Mouse (Mus musculus) kidney, adult 2 months (tissue): ENCODE measurements around the gene Cit. TPM values are rescaled to one million over a fixed set of nuclear protein-coding genes. Genes with fewer than 3 reads are reported as not detected.
A peak's percentile ranks its signal among the peaks of the same experiment; 100 is the strongest.

Experiments
- DNase-seq: peaks from one replicate; pipeline ENCODE4 v3.0.0; 2021
- H3K27ac ChIP-seq: fragments of 200-500 bp; 2 replicates; pipeline ENCODE4 v1.5.1; 2012; ENCODE audit warnings: low read depth, low read length, control low read depth, inconsistent platforms; ENCODE audit not compliant: insufficient read depth
- H3K27me3 ChIP-seq: fragments of 200-500 bp; replicated peaks from 2 replicates; pipeline ENCODE4 v1.6.1; 2012; ENCODE audit warnings: mild to moderate bottlenecking, moderate library complexity, low read length, inconsistent platforms; ENCODE audit not compliant: control insufficient read depth, insufficient read depth
- H3K36me3 ChIP-seq: fragments of 200-500 bp; 2 replicates; pipeline ENCODE4 v1.6.1; 2012; ENCODE audit warnings: mild to moderate bottlenecking, moderate library complexity, low read length, inconsistent platforms; ENCODE audit not compliant: control insufficient read depth, insufficient read depth
- H3K4me1 ChIP-seq: fragments of 200-500 bp; 2 replicates; pipeline ENCODE4 v1.6.1; 2011; ENCODE audit warnings: low read length; ENCODE audit not compliant: control insufficient read depth, insufficient read depth
- H3K4me3 ChIP-seq: fragments of 200-500 bp; 2 replicates; pipeline ENCODE4 v1.5.1; 2011; ENCODE audit warnings: mild to moderate bottlenecking, low read depth, low read length, control low read depth; ENCODE audit not compliant: insufficient read depth
- CTCF ChIP-seq: fragments of 200-500 bp; conservative IDR thresholded peaks from 2 replicates; pipeline ENCODE4 v1.5.1; 2011; ENCODE audit warnings: low read depth, mild to moderate bottlenecking, control low read depth, low read length, moderate library complexity, mixed read lengths; ENCODE audit not compliant: insufficient read depth, insufficient read length
- POLR2A ChIP-seq: fragments of 200-500 bp; IDR thresholded peaks from one replicate; pipeline ENCODE4 v1.6.1; 2011; ENCODE audit warnings: low read depth, low read length, control low read depth
- WGBS: fragments of 180-500 bp; shearing (Covaris S2); methylation state at CpG from one replicate; pipeline ENCODE4 v1.1.7; 2018; 5-methylcytosine and 5-hydroxymethylcytosine counted together
- polyA plus RNA-seq: library from polyadenylated mRNA; depleted of rRNA; stranded (reverse); fragments of >200 nt; gene quantifications from 2 replicates; pipeline ENCODE4 v1.2.3, GENCODE M21; 2012

The Cit gene
- polyA plus RNA-seq, 1 experiment: 4.8 TPM

- no peaks in the 10 kb centered on the region for H3K27me3 ChIP-seq
- DNase-seq: no peak
- no peaks in the 10 kb centered on the region for H3K36me3 ChIP-seq
- TF ChIP-seq CTCF (no peak), POLR2A (no peak)
- H3K4me3 ChIP-seq: peak overlapping the region; percentile 45
- peaks cover 9% of the 10 kb centered on the region for H3K4me1 ChIP-seq
- H3K27ac ChIP-seq: no peak overlapping the region
- 6% methylated on average over 12 of the region's 12 CpGs for WGBS
Observed at GRCm38 (mm10) chr5:115844368-115844765, 711 bp upstream of the Cit start.

GRCm38 (mm10) chr5:115845635-115846174 lies 627 bp downstream of the Cit start:
- peaks cover 21% of the 10 kb centered on the region for H3K4me1 ChIP-seq
- no peaks in the 10 kb centered on the region for H3K36me3 ChIP-seq
- H3K4me3 ChIP-seq: peak overlapping the region; percentile 45; the same call in 1 of the 2 replicates
- H3K27me3 ChIP-seq: no peaks in the 10 kb centered on the region
- TF ChIP-seq CTCF (no peak), POLR2A (no peak)
- H3K27ac ChIP-seq: peak overlapping the region; percentile 17; the same call in 1 of the 2 replicates
- WGBS: 25% methylated on average over 8 of the region's 8 CpGs
- DNase-seq: peak; percentile 70

- 80% methylated on average over 8 of the region's 8 CpGs for WGBS
- Histone ChIP-seq H3K4me1 (peaks cover 21% of the 10 kb centered on the region), H3K36me3 (no peaks in the 10 kb centered on the region), H3K27me3 (no peaks in the 10 kb centered on the region), H3K27ac (no peak overlapping the region), H3K4me3 (no peak overlapping the region)
- DNase-seq: no peak
- TF ChIP-seq CTCF: no peak
- TF ChIP-seq POLR2A: no peak
Observed at GRCm38 (mm10) chr5:115847166-115847565, 2.1 kb downstream of the Cit start.

- Histone ChIP-seq H3K27ac (peak overlapping the region; percentile 35; the same call in 1 of the 2 replicates), H3K27me3 (no peaks in the 10 kb centered on the region), H3K36me3 (no peaks in the 10 kb centered on the region), H3K4me1 (peaks cover 21% of the 10 kb centered on the region), H3K4me3 (no peak overlapping the region)
- WGBS: 45% methylated on average over 7 of the region's 7 CpGs
- no peak for TF ChIP-seq POLR2A
- TF ChIP-seq CTCF: no peak
- DNase-seq: peak; percentile 57
Observed at GRCm38 (mm10) chr5:115848463-115848862, 3.4 kb downstream of the Cit start.

- Histone ChIP-seq H3K27me3 (no peaks in the 10 kb centered on the region), H3K4me1 (peaks cover 21% of the 10 kb centered on the region), H3K4me3 (no peak overlapping the region), H3K27ac (peak overlapping the region; percentile 11), H3K36me3 (no peaks in the 10 kb centered on the region)
- TF ChIP-seq POLR2A: no peak
- TF ChIP-seq CTCF: no peak
- peak; percentile 54 for DNase-seq
- WGBS: 58% methylated on average over 12 of the region's 12 CpGs
Observed at GRCm38 (mm10) chr5:115849263-115849829, 4.3 kb downstream of the Cit start.

GRCm38 (mm10) chr5:115850250-115851028 lies 5.4 kb downstream of the Cit start:
- no peak for TF ChIP-seq POLR2A
- Histone ChIP-seq H3K4me3 (no peak overlapping the region), H3K4me1 (peaks cover 21% of the 10 kb centered on the region), H3K36me3 (no peaks in the 10 kb centered on the region), H3K27ac (peak overlapping the region; percentile 7), H3K27me3 (no peaks in the 10 kb centered on the region)
- 41% methylated on average over 17 of the region's 17 CpGs for WGBS
- DNase-seq: peak; percentile 83

- no peak for TF ChIP-seq CTCF
- no peak for DNase-seq
- WGBS: 59% methylated on average over 13 of the region's 13 CpGs
- Histone ChIP-seq H3K27ac (no peak overlapping the region), H3K36me3 (no peaks in the 10 kb centered on the region), H3K4me3 (no peak overlapping the region), H3K4me1 (peaks cover 20% of the 10 kb centered on the region), H3K27me3 (no peaks in the 10 kb centered on the region)
Observed at GRCm38 (mm10) chr5:115851029-115851365, 5.9 kb downstream of the Cit start.
